Mouse (Mus musculus): ENCODE measurements around the gene Taco1. TPM values are rescaled to one million over a fixed set of nuclear protein-coding genes. Genes with fewer than 3 reads are reported as not detected.
A peak's percentile ranks its signal among the peaks of the same experiment; 100 is the strongest.
"Not testable (repeated sequence)": the region's sequence is repeated elsewhere in the genome, so short reads cannot be mapped to it uniquely, and the experiment has no call there.

Gene Taco1
- 9.6 and 9.8 TPM in 2 replicates for polyA plus RNA-seq (2016; fragmentation: Nextera tagmentation; extraction: Ambion mirVana)

GRCm38 (mm10) chr11:106065923-106066571 lies at the start of gene Taco1:
Gene Taco1, plus strand, starts transcription at chr11:106066061.
- H3K27me3 ChIP-seq = no peaks in the 10 kb centered on the region
- under 1% methylated on average over 49 of the region's 49 CpGs for WGBS

GRCm38 (mm10) chr11:106016440-106016839 lies 49.4 kb upstream of the Taco1 start:
- Histone ChIP-seq H3K4me3 (replicated peaks) (no peak overlapping the region), H3K27me3 (peaks cover 22% of the 10 kb centered on the region), H3K4me1 (peaks cover 18% of the 10 kb centered on the region), H3K4me2 (no peak overlapping the region), H3K9me3 (no peaks in the 10 kb centered on the region), H3K27ac (no peak overlapping the region), H3K9ac (no peak overlapping the region), H3K36me3 (replicated peaks) (no peaks in the 10 kb centered on the region)
- ATAC-seq (ENCODE audit: low FRiP score) = no peak
- WGBS = 77% methylated on average over 5 of the region's 5 CpGs

More at GRCm38 (mm10) chr11:106065923-106066571, at the start of gene Taco1:
- peak; percentile 97 for ATAC-seq (ENCODE audit: low FRiP score)
- H3K4me3 ChIP-seq (replicated peaks) = peak within 1 kb of the TSS; percentile 64
- no peaks in the 10 kb centered on the region; the same call in 1 of the 2 replicates for H3K36me3 ChIP-seq (replicated peaks)
- H3K27ac ChIP-seq = peak within 1 kb of the TSS; percentile 86
- no peaks in the 10 kb centered on the region for H3K9me3 ChIP-seq
- H3K4me2 ChIP-seq = peak within 1 kb of the TSS; percentile 89
- H3K9ac ChIP-seq = peak within 1 kb of the TSS; percentile 91
- H3K4me1 ChIP-seq = peaks cover 16% of the 10 kb centered on the region

DNA sequence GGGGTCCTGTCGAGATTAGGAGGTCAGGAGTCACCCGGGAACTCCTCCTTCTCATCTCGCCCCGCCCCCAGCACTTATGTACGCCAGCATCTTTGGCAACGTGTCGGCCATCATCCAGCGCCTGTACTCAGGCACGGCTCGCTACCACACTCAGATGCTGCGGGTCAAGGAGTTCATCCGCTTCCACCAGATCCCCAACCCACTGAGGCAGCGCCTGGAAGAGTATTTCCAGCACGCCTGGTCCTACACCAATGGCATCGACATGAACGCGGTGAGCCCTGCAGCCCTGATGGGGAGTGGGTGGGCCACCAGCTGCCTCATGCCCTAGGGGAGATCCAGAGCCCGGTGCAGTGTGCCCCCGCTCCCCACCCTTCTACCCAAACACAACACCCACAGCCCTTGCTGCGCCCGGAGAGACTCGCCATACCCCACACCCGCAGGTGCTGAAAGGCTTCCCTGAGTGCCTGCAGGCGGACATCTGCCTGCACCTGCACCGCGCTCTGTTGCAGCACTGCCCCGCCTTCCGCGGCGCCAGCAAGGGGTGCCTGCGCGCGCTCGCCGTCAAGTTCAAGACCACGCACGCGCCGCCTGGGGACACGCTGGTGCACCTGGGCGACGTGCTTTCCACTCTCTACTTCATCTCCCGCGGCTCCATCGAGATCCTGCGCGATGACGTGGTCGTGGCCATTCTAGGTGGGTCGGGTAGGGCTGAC lies 45.7 kb upstream of the Taco1 start:
- no peak overlapping the region for H3K27ac ChIP-seq
- H3K4me3 ChIP-seq (replicated peaks) = peak overlapping the region; percentile 45
- peaks cover 29% of the 10 kb centered on the region for H3K27me3 ChIP-seq
- H3K9ac ChIP-seq = peak overlapping the region; percentile 55
- H3K9me3 ChIP-seq = no peaks in the 10 kb centered on the region
- peaks cover 11% of the 10 kb centered on the region for H3K4me1 ChIP-seq
- no peaks in the 10 kb centered on the region for H3K36me3 ChIP-seq (replicated peaks)
- under 1% methylated on average over 50 of the region's 50 CpGs for WGBS
- ATAC-seq (ENCODE audit: low FRiP score) = peak; percentile 64
- H3K4me2 ChIP-seq = peak overlapping the region; percentile 87

DNA sequence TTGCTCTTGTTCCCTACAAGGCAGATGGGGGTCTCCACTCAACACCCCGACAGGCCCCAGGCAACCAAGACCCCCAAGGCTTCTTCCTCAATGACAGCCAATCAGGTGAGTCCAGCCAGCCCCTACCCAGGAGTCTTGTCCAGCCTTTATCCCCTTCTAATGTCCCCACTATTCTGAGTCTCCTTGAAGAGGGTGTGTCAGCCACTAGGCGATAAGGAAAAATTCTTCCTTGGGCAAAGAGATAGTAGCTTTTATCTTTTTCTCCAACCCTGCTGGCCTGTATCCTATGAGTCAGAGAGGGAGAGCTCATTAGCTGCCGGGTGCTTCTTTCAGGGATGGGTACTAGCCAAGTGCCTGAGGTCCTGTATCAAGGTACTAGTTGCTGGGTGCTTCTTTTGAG lies 40.1 kb upstream of the Taco1 start:
- Histone ChIP-seq H3K9me3 (no peaks in the 10 kb centered on the region), H3K36me3 (replicated peaks) (no peaks in the 10 kb centered on the region; the same call in 1 of the 2 replicates), H3K9ac (no peak overlapping the region), H3K4me1 (no peaks in the 10 kb centered on the region), H3K27me3 (peaks cover 14% of the 10 kb centered on the region), H3K4me3 (replicated peaks) (no peak overlapping the region), H3K4me2 (no peak overlapping the region), H3K27ac (no peak overlapping the region)
- 85% methylated on average over 3 of the region's 3 CpGs for WGBS
- no peak for ATAC-seq (ENCODE audit: low FRiP score)

GRCm38 (mm10) chr11:106026465-106027151 lies 39.3 kb upstream of the Taco1 start:
- H3K27ac ChIP-seq = no peak overlapping the region
- H3K9me3 ChIP-seq = no peaks in the 10 kb centered on the region
- no peak overlapping the region for H3K9ac ChIP-seq
- ATAC-seq (ENCODE audit: low FRiP score) = no peak
- H3K36me3 ChIP-seq (replicated peaks) = no peaks in the 10 kb centered on the region; the same call in 1 of the 2 replicates
- peaks cover 5% of the 10 kb centered on the region; the same call in 1 of the 2 replicates for H3K27me3 ChIP-seq
- H3K4me2 ChIP-seq = no peak overlapping the region
- H3K4me3 ChIP-seq (replicated peaks) = no peak overlapping the region
- 49% methylated on average over 11 of the region's 11 CpGs for WGBS
- no peaks in the 10 kb centered on the region for H3K4me1 ChIP-seq

DNA sequence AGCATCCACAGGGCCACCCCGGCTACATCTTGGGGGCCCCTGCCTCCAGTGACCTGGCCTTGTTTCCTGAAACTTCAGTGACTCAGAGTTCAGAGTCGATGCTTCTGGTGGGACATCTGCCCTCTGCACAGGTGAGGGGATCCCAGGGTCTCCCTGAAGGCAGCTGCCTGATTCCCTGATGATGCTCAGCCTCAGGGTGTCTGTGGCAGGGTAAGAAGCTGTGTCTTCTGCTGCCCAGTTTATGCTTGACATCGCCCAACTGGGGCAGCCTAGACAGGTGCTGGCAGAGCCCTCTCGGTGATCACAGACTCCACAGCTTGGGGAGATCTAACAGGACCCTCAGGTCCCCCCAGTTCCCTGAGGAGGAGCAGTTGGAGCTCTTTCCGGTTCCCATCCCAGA lies 38.3 kb upstream of the Taco1 start:
- no peak overlapping the region for H3K4me2 ChIP-seq
- H3K9me3 ChIP-seq = no peaks in the 10 kb centered on the region
- H3K9ac ChIP-seq = no peak overlapping the region
- H3K36me3 ChIP-seq (replicated peaks) = no peaks in the 10 kb centered on the region; the same call in 1 of the 2 replicates
- H3K4me1 ChIP-seq = no peaks in the 10 kb centered on the region
- H3K27ac ChIP-seq = no peak overlapping the region
- no peaks in the 10 kb centered on the region for H3K27me3 ChIP-seq
- WGBS = 91% methylated on average over 5 of the region's 5 CpGs
- H3K4me3 ChIP-seq (replicated peaks) = no peak overlapping the region
- no peak for ATAC-seq (ENCODE audit: low FRiP score)

DNA sequence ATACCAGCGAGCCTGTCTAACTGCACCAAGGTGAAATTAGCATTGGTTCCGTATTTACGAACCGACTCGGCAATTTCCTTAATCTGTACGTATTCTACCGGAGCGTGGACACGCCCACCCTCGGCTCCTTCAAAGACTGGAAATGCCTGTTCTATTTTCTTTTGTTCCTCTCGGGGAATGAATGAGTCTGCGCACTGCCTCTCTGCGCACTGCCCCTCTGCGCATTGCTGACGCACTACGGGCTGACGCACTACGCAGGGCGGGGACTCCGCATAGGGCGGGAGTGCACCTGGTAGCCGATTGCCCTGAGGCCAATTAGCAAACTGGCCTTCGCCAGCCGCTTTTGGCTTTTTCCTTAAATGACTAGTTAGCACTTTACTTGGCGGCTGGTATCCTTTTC lies 33.8 kb upstream of the Taco1 start:
- not testable (repeated sequence) for H3K27me3 ChIP-seq; ATAC-seq (ENCODE audit: low FRiP score); H3K36me3 ChIP-seq (replicated peaks); H3K9me3 ChIP-seq
- 36% methylated on average over 11 of the region's 25 CpGs for WGBS
- peak overlapping the region; percentile 57; the same call in 1 of the 2 replicates for H3K27ac ChIP-seq
- peak overlapping the region; percentile 18; the same call in 1 of the 2 replicates for H3K9ac ChIP-seq
- peak overlapping the region; percentile 25; the same call in 1 of the 2 replicates for H3K4me2 ChIP-seq
- H3K4me3 ChIP-seq (replicated peaks) = peak overlapping the region; percentile 32
- H3K4me1 ChIP-seq = peaks cover 11% of the 10 kb centered on the region; the same call in 1 of the 2 replicates

- Histone ChIP-seq H3K27ac (peak overlapping the region; percentile 75), H3K9me3 (no peaks in the 10 kb centered on the region), H3K36me3 (replicated peaks) (no peaks in the 10 kb centered on the region), H3K9ac (peak overlapping the region; percentile 34; the same call in 1 of the 2 replicates), H3K4me3 (replicated peaks) (peak overlapping the region; percentile 15; the same call in 1 of the 2 replicates), H3K4me1 (peaks cover 22% of the 10 kb centered on the region), H3K4me2 (peak overlapping the region; percentile 44), H3K27me3 (no peaks in the 10 kb centered on the region)
- ATAC-seq (ENCODE audit: low FRiP score) = no peak
- 38% methylated on average over 11 of the region's 11 CpGs for WGBS
Observed at GRCm38 (mm10) chr11:106033491-106033919, 32.4 kb upstream of the Taco1 start.

- H3K4me1 ChIP-seq = peaks cover 31% of the 10 kb centered on the region
- H3K9ac ChIP-seq = no peak overlapping the region
- WGBS = 90% methylated on average over 9 of the region's 9 CpGs
- ATAC-seq (ENCODE audit: low FRiP score) = no peak
- no peaks in the 10 kb centered on the region for H3K9me3 ChIP-seq
- H3K27ac ChIP-seq = no peak overlapping the region
- H3K4me3 ChIP-seq (replicated peaks) = no peak overlapping the region
- no peaks in the 10 kb centered on the region for H3K27me3 ChIP-seq
- H3K36me3 ChIP-seq (replicated peaks) = no peaks in the 10 kb centered on the region
- H3K4me2 ChIP-seq = no peak overlapping the region
Observed at GRCm38 (mm10) chr11:106034986-106035385, 30.9 kb upstream of the Taco1 start.

DNA sequence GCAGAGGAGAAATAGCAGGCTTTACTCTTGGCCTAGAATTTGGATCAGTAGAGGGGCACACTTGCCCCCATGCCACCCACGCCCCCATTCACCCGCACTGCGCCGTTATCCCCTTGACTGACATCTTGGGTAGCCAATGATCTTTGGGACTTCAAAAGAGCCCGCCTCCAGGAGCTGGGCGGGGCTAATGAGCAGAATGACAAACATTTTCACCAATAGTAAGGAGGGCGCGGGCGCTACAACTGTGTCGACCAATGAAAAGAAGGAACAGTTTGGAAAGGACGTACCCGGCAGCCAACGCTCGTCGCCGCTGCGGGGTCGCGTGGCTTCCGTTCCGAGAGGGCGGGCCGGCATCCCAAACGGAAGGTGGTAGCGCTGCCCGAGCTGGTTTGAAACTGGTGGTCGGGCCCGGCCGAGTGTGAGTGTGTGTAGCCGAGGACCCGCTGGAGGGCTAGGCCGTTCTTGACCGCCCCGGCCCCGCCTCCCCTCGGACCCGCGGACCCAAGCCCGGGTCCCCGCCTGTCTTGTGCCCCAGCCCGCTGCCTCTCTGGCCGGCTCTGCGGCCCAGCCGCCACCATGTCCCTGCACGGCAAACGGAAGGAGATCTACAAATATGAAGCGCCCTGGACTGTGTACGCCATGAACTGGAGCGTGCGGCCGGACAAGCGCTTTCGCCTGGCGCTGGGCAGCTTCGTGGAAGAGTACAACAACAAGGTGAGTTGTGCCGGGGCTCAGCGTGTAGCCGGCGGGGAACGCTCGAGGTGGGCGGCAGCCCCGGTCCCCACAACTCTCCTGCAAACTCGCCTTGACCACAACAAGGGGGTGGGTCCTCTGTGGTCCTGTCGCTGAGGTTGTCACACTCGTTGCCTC lies 29.1 kb upstream of the Taco1 start, which contains the start of gene Dcaf7:
TSS of gene Dcaf7 (plus strand) at position 325 of the 870 bp plus-strand sequence.
- ATAC-seq (ENCODE audit: low FRiP score) = peak; percentile 99
- peak within 1 kb of the TSS; percentile 97 for H3K4me3 ChIP-seq (replicated peaks)
- peak within 1 kb of the TSS; percentile 93 for H3K27ac ChIP-seq
- no peaks in the 10 kb centered on the region for H3K9me3 ChIP-seq
- WGBS = under 1% methylated on average over 66 of the region's 66 CpGs
- H3K27me3 ChIP-seq = no peaks in the 10 kb centered on the region
- peak within 1 kb of the TSS; percentile 95 for H3K9ac ChIP-seq
- H3K4me2 ChIP-seq = peak within 1 kb of the TSS; percentile 81
- peaks cover 31% of the 10 kb centered on the region for H3K4me1 ChIP-seq
- H3K36me3 ChIP-seq (replicated peaks) = no peaks in the 10 kb centered on the region

GRCm38 (mm10) chr11:106037418-106037751 lies 28.5 kb upstream of the Taco1 start:
- H3K27ac ChIP-seq = peak overlapping the region; percentile 93

More at GRCm38 (mm10) chr11:106037418-106037751, 28.5 kb upstream of the Taco1 start:
- peak overlapping the region; percentile 81 for H3K4me2 ChIP-seq
- H3K4me1 ChIP-seq = peaks cover 31% of the 10 kb centered on the region
- peak; percentile 21; the same call in 1 of the 2 replicates for ATAC-seq (ENCODE audit: low FRiP score)
- H3K9me3 ChIP-seq = no peaks in the 10 kb centered on the region
- H3K27me3 ChIP-seq = no peaks in the 10 kb centered on the region
- peak overlapping the region; percentile 97 for H3K4me3 ChIP-seq (replicated peaks)
- WGBS = 0% methylated on average over 13 of the region's 13 CpGs
- H3K36me3 ChIP-seq (replicated peaks) = no peaks in the 10 kb centered on the region
- peak overlapping the region; percentile 95 for H3K9ac ChIP-seq
